Mouse (Mus musculus) limb, embryonic 13.5 days (tissue): ENCODE measurements around the gene Catsperg1. TPM values are rescaled to one million over a fixed set of nuclear protein-coding genes. Genes with fewer than 3 reads are reported as not detected.
"Not testable (repeated sequence)": the region's sequence is repeated elsewhere in the genome, so short reads cannot be mapped to it uniquely, and the experiment has no call there.

Experiments
- ATAC-seq: fragments of 200-750 bp; cut with Nextera tagmentation; 2 replicates; pipeline ENCODE4 v1.8.0; 2017; ENCODE audit warnings: low read depth, moderate number of reproducible peaks, moderate TSS enrichment; ENCODE audit not compliant: low FRiP score
- H3K27ac ChIP-seq: fragments of 300-500 bp; sonication (generic); 2 replicates; pipeline ENCODE4 v1.5.1; 2015; ENCODE audit warnings: inconsistent platforms, mild to moderate bottlenecking, moderate library complexity
- H3K27me3 ChIP-seq: fragments of 300-500 bp; sonication (generic); 2 replicates; pipeline ENCODE4 v1.6.1; 2015; ENCODE audit warnings: mild to moderate bottlenecking, inconsistent platforms
- H3K36me3 ChIP-seq: fragments of 300-500 bp; sonication (generic); 2 replicates; pipeline ENCODE4 v1.6.1; 2015; ENCODE audit warnings: inconsistent platforms, mild to moderate bottlenecking, moderate library complexity
- H3K4me1 ChIP-seq: fragments of 300-500 bp; sonication (generic); 2 replicates; pipeline ENCODE4 v1.6.1; 2015; ENCODE audit warnings: inconsistent platforms
- H3K4me2 ChIP-seq: fragments of 300-500 bp; sonication (generic); replicated peaks from 2 replicates; pipeline ENCODE4 v1.6.1; 2015; ENCODE audit warnings: inconsistent platforms, mild to moderate bottlenecking, moderate library complexity
- H3K4me3 ChIP-seq: fragments of 300-500 bp; sonication (generic); 2 replicates; pipeline ENCODE4 v1.5.1; 2015; ENCODE audit warnings: moderate library complexity, mild to moderate bottlenecking, inconsistent platforms
- H3K9ac ChIP-seq: fragments of 300-500 bp; sonication (generic); 2 replicates; pipeline ENCODE4 v1.6.1; 2015; ENCODE audit warnings: mild to moderate bottlenecking, inconsistent platforms
- H3K9me3 ChIP-seq: fragments of 300-500 bp; sonication (generic); 2 replicates; pipeline ENCODE4 v1.6.1; 2016; ENCODE audit warnings: inconsistent platforms
- WGBS: fragments of 180-500 bp; shearing (Covaris S2); methylation state at CpG from one replicate; pipeline ENCODE4 v1.1.7; 2015; 5-methylcytosine and 5-hydroxymethylcytosine counted together
- polyA plus RNA-seq: library from polyadenylated mRNA; unstranded; fragments of >200 nt; fragmentation: Nextera tagmentation; extraction: Ambion mirVana; gene quantifications from 2 replicates; pipeline ENCODE4 v1.2.1, GENCODE M21; 2015

Catsperg1 gene
- polyA plus RNA-seq, 1 experiment from 2014 or later: 0.51 TPM

DNA sequence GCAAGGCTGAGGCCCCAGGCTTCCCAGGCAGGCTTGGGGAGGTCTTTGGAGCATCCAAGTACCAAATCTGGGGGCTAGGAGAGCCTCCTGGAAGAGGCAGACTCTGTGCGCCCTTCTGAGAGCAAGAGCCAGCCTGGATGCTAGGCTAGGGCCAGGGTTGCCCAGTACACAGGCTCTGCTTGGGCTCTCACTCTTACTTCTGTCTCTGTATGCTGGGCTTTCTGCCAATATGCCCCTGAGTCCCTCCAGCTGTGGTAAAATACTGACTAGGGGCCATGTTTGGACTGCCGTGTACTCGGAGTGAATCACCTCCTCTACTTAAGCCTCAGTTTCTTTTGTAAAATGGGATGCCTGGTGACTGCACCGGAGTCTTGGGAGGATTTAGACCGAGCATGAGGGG is 32.2 kb upstream of the Catsperg1 start:
- H3K4me2 ChIP-seq: no peak overlapping the region
- no peak overlapping the region for H3K4me3 ChIP-seq
- WGBS: 87% methylated on average over 5 of the region's 5 CpGs
- H3K36me3 ChIP-seq: peaks cover 40% of the 10 kb centered on the region
- ATAC-seq: no peak
- peak overlapping the region; percentile 25; the same call in 1 of the 2 replicates for H3K9ac ChIP-seq
- H3K4me1 ChIP-seq: peaks cover 16% of the 10 kb centered on the region
- peaks cover 22% of the 10 kb centered on the region for H3K27me3 ChIP-seq
- H3K27ac ChIP-seq: no peak overlapping the region
- no peaks in the 10 kb centered on the region for H3K9me3 ChIP-seq

- Histone ChIP-seq H3K4me2 (no peak overlapping the region), H3K4me1 (peaks cover 20% of the 10 kb centered on the region), H3K36me3 (peaks cover 43% of the 10 kb centered on the region), H3K4me3 (no peak overlapping the region), H3K27ac (no peak overlapping the region), H3K9me3 (no peaks in the 10 kb centered on the region), H3K27me3 (peaks cover 22% of the 10 kb centered on the region), H3K9ac (no peak overlapping the region)
- no peak for ATAC-seq
- WGBS: 85% methylated on average over 7 of the region's 7 CpGs
Observed at GRCm38 (mm10) chr7:29244732-29245416, 31.0 kb upstream of the Catsperg1 start.

- peak; percentile 97 for ATAC-seq
- H3K9me3 ChIP-seq: no peaks in the 10 kb centered on the region
- peak within 1 kb of the TSS; percentile 86 for H3K4me2 ChIP-seq
- H3K4me3 ChIP-seq: peak within 1 kb of the TSS; percentile 68
- WGBS: under 1% methylated on average over 60 of the region's 60 CpGs
- H3K9ac ChIP-seq: peak within 1 kb of the TSS; percentile 78
- H3K36me3 ChIP-seq: peaks cover 3% of the 10 kb centered on the region; the same call in 1 of the 2 replicates
- peaks cover 18% of the 10 kb centered on the region for H3K4me1 ChIP-seq
- H3K27ac ChIP-seq: peak within 1 kb of the TSS; percentile 86
- peaks cover 8% of the 10 kb centered on the region for H3K27me3 ChIP-seq
Observed at GRCm38 (mm10) chr7:29238019-29238967, 24.5 kb upstream of the Catsperg1 start, which contains the start of gene Yif1b. Gene Yif1b (plus strand): TSS chr7:29238329.

DNA sequence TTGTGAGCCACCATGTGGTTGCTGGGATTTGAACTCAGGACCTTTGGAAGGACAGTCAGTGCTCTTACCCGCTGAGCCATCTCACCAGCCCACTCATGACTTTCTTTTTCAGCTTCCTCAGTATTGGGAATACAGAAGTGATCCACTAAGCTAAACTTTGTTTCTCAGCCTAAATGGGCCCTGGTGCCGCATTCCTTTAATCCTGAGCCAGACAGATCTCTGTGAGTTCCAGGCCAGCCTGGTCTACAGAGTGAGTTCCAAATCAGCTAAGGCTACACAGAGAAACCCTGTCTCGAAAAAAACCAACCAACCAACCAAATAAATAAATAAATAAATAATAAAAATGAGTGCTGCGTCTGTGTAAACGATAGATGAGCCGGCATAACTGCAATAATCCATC is 23.8 kb upstream of the Catsperg1 start:
- not testable (repeated sequence) for H3K9me3 ChIP-seq, H3K36me3 ChIP-seq
- H3K9ac ChIP-seq: peak overlapping the region; percentile 62
- peak; percentile 6; the same call in 1 of the 2 replicates for ATAC-seq
- H3K4me3 ChIP-seq: peak overlapping the region; percentile 68
- 30% methylated on average over 6 of the region's 6 CpGs for WGBS
- H3K27me3 ChIP-seq: peaks cover 15% of the 10 kb centered on the region
- H3K4me2 ChIP-seq: peak overlapping the region; percentile 86
- H3K27ac ChIP-seq: peak overlapping the region; percentile 86
- H3K4me1 ChIP-seq: peaks cover 18% of the 10 kb centered on the region

DNA sequence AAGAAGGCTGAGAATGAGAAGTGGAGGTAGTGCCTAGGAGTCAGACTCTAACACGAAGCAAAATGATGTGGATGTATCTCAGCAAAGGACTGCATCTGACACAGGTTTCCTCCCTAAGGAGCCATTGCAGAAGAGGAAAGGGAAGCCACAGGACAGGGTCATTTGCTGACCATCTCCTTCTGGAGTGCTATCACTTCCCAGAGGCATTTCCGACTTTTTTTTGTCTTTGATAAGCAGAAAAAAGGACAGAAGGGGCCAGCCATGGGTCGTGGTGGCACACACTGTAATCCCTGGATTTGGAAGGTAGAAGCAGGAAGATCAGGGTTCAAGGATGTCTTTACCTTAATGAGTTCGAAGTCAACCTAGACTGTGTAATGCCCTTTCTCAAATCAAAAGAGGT is 22.8 kb upstream of the Catsperg1 start:
- 80% methylated on average over 4 of the region's 4 CpGs for WGBS
- Histone ChIP-seq H3K36me3 (peaks cover 3% of the 10 kb centered on the region; the same call in 1 of the 2 replicates), H3K9me3 (no peaks in the 10 kb centered on the region), H3K4me1 (peaks cover 21% of the 10 kb centered on the region), H3K27ac (no peak overlapping the region), H3K9ac (no peak overlapping the region), H3K27me3 (peaks cover 25% of the 10 kb centered on the region), H3K4me3 (no peak overlapping the region), H3K4me2 (no peak overlapping the region)
- ATAC-seq: no peak

GRCm38 (mm10) chr7:29234661-29235060 is 20.8 kb upstream of the Catsperg1 start:
- Histone ChIP-seq H3K27ac (no peak overlapping the region), H3K4me3 (no peak overlapping the region), H3K4me2 (no peak overlapping the region), H3K4me1 (peaks cover 17% of the 10 kb centered on the region), H3K9me3 (no peaks in the 10 kb centered on the region), H3K9ac (no peak overlapping the region), H3K36me3 (no peaks in the 10 kb centered on the region), H3K27me3 (peaks cover 45% of the 10 kb centered on the region)
- ATAC-seq: no peak
- 70% methylated on average over 5 of the region's 5 CpGs for WGBS

GRCm38 (mm10) chr7:29233745-29234144 is 19.9 kb upstream of the Catsperg1 start:
- WGBS: 72% methylated on average over 6 of the region's 6 CpGs
- H3K9me3 ChIP-seq: no peaks in the 10 kb centered on the region
- H3K4me3 ChIP-seq: no peak overlapping the region
- no peak overlapping the region for H3K9ac ChIP-seq
- no peaks in the 10 kb centered on the region for H3K36me3 ChIP-seq
- no peak overlapping the region for H3K27ac ChIP-seq
- H3K27me3 ChIP-seq: peaks cover 50% of the 10 kb centered on the region
- ATAC-seq: no peak
- H3K4me2 ChIP-seq: no peak overlapping the region
- H3K4me1 ChIP-seq: peaks cover 8% of the 10 kb centered on the region; the same call in 1 of the 2 replicates

DNA sequence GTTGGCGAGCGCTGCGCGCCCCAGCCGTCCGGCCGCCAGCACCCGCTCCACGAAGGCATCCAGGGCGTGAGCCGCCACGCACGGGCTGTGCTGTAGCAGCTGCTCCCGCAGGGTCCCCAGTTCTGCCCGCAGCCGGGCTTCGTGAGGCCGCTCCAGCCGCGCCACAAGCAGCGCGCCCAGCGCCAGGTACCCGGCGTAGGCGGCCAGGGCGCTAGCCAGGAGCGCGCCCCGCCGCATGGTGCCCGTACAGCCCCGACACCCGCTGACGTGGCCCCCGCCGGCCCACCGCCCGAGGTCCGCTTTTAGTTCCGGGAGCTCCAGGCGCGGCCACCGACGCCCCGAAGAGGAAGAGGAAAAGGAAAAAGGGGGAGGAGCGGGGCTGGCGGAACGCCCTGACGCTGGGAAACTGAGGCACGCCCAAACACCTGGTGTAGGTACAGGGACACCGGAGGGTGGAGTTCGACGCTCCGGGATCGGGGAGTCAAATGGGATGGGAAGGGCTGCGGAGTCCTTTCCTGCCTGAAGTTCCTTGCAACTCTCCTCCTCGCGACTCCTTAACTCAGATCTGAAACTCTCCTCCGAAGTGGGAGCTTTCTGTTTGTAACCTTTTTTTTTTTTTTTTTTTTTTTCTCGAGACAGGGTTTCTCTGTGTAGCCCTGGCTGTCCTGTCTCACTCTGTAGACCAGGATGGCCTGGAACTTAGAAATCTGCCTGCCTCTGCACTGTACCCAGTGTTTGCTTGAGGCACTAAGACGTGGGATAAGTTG is 18.6 kb upstream of the Catsperg1 start, which contains the start of gene Kcnk6:
Gene Kcnk6, minus strand, starts transcription at position 269 of the 767 bp plus-strand sequence.
- Histone ChIP-seq H3K9ac (peak within 1 kb of the TSS; percentile 79), H3K27ac (no peak within 1 kb of the TSS), H3K36me3 (no peaks in the 10 kb centered on the region), H3K4me1 (peaks cover 6% of the 10 kb centered on the region; the same call in 1 of the 2 replicates), H3K4me3 (peak within 1 kb of the TSS; percentile 66), H3K4me2 (peak within 1 kb of the TSS; percentile 95), H3K27me3 (peaks cover 50% of the 10 kb centered on the region), H3K9me3 (no peaks in the 10 kb centered on the region)
- WGBS: 2% methylated on average over 62 of the region's 62 CpGs
- no peak; the same call in 1 of the 2 replicates for ATAC-seq

DNA sequence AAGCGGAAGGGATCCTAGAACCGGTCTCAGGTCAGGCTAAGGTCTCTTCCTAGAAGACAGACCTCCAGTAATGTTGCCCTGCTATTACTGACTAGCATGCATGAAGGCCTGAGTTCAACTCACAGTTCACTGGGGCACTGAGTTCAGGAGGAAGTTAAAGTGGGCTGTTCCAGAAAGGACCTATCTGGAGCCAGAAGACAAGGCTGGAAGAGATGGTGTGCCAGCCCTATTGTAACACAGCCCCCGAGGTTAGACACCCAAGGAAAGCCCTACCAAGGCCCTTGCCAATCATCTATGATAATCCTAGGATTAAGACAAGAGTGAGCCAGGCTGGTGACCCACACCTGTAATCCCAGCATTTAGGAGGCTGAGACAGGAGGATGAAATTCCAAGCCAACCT is 17.7 kb upstream of the Catsperg1 start:
- 47% methylated on average over 3 of the region's 3 CpGs for WGBS
- no peak overlapping the region for H3K27ac ChIP-seq
- H3K27me3 ChIP-seq: peaks cover 50% of the 10 kb centered on the region
- H3K4me3 ChIP-seq: peak overlapping the region; percentile 66
- peak overlapping the region; percentile 95 for H3K4me2 ChIP-seq
- ATAC-seq: no peak
- H3K9ac ChIP-seq: peak overlapping the region; percentile 79; the same call in 1 of the 2 replicates
- peaks cover 5% of the 10 kb centered on the region; the same call in 1 of the 2 replicates for H3K4me1 ChIP-seq
- no peaks in the 10 kb centered on the region for H3K9me3 ChIP-seq
- no peaks in the 10 kb centered on the region for H3K36me3 ChIP-seq

DNA sequence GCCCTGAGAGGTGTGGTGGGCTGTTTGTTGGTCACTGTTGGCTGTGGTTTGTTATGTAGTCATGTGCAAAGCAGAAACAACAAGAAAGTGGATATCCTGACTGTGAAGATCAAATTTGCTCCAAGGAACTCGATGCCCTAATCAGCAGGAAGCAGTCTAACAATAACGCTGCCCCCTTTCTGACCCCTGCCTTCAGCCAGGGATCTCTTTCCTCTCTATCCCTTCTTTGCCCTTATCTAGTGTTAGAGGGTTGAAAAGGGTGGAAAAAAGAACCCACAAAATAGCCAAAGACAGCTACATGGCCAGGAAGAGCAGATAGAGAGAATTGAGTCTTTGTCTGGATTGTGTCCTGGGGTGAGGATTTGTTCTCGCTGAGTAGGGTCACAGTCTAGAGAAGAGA is 16.7 kb upstream of the Catsperg1 start:
- H3K4me2 ChIP-seq: no peak overlapping the region
- no peak overlapping the region for H3K4me3 ChIP-seq
- no peak overlapping the region for H3K9ac ChIP-seq
- H3K27ac ChIP-seq: no peak overlapping the region
- no peaks in the 10 kb centered on the region for H3K36me3 ChIP-seq
- no peak for ATAC-seq
- peaks cover 6% of the 10 kb centered on the region for H3K4me1 ChIP-seq
- no peaks in the 10 kb centered on the region for H3K9me3 ChIP-seq
- WGBS: 51% methylated on average over 3 of the region's 3 CpGs
- peaks cover 50% of the 10 kb centered on the region for H3K27me3 ChIP-seq

DNA sequence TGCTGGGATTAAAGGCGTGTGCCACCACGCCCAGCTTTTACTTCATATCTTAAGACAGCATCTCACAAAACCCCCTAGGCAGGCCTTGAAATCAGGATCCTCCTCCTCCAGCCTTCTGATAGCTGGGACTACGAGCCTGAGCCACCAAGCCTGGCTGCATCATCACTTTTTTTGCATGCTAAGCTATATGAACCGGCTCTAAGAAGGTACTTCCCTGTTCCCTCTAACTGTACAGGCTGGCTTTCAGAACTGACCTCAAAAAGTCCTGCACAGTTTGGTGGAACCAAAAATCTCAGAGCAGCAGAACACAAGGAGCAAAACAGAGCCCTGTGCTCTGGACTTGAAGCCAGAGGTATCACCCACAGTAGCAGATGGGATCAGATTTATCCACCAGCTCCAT is 14.4 kb upstream of the Catsperg1 start:
- WGBS: 72% methylated on average over 4 of the region's 4 CpGs
- Histone ChIP-seq H3K27ac (no peak overlapping the region), H3K9ac (no peak overlapping the region), H3K27me3 (peaks cover 41% of the 10 kb centered on the region), H3K36me3 (peaks cover 4% of the 10 kb centered on the region; the same call in 1 of the 2 replicates), H3K4me3 (no peak overlapping the region), H3K9me3 (no peaks in the 10 kb centered on the region), H3K4me2 (no peak overlapping the region), H3K4me1 (peaks cover 15% of the 10 kb centered on the region)
- no peak for ATAC-seq
